Mouse (Mus musculus) monocyte, adult 5-6 weeks (primary cell): ENCODE results near the gene Foxf2. TPM values are rescaled to one million over a fixed set of nuclear protein-coding genes. Genes with fewer than 3 reads are reported as not detected.

Experiments used
- ATAC-seq: fragments of 153-309, 156-312 bp; replicated peaks from 2 replicates; pipeline ENCODE4 v1.8.0; 2017; ENCODE audit warnings: mild to moderate bottlenecking; ENCODE audit not compliant: low TSS enrichment, insufficient number of reproducible peaks, severe bottlenecking, poor library complexity, low FRiP score
- total RNA-seq: library from RNA; stranded (forward); fragments of 200-1000, 200-491, 200-594 nt; gene quantifications from 3 replicates; pipeline ENCODE4 v1.2.3, GENCODE M21; 2017

Gene Foxf2
- total RNA-seq = not detected in 3 replicates

DNA sequence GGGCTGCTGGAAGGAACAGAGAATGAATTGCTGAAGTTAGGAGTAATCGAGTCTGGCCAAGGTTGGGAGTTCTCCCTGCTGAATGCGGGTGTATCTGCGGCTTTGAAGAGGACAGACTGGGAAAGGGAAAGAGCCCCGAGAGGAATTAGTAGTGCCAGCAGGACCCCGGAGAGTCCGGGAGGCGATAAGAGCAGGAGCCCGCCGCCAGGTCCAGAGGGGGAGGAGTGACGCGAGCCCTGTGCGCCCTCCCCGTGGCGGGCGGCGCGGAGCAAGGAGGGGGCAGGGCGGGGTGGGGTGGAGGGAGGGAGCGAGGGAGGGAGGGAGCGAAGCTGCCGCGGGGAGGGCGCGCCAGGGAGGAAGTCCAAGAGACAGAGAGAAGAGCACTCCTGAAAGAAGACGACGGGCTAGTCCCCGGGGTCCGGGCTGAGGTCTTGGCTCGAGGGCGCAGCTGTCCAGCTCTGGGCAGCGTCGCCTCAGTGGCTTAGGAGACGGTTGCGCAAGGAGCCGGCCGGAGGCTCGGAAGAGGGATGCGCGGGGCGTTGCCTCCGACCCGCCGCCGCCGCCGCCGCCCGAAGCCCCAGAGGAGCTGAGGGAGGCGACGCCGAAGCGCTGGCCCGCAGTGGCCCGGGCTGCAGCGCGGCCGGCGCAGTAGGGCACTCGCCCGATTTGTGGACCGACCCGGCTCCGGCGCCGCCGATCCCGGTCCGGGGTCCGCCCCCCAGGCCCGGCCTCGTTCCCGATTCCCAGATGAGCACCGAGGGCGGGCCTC lies at the start of gene Foxf2:
TSS of gene Foxf2 (plus strand) at position 484 of the 769 bp plus-strand sequence.
- ATAC-seq = no peak

DNA sequence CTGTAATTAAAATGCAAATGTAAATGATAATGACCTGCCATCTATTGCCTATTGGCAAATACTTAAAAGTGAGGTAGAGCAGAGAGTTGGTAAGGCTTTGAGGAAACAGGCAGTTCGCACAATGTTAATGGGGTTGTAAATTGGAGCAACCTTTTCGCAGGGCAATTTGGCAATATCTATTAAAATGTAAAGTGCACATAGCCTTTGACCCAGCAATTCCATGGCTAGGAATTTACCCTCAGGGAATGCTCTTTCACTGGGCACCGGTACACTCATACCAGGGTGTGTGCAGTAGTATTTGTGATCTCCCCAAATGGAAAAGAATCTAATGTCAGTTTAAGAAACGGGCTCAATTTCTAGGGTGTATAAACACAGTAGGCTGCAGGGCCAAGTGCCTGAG lies 48.9 kb upstream of the Foxf2 start:
- ATAC-seq = no peak

DNA sequence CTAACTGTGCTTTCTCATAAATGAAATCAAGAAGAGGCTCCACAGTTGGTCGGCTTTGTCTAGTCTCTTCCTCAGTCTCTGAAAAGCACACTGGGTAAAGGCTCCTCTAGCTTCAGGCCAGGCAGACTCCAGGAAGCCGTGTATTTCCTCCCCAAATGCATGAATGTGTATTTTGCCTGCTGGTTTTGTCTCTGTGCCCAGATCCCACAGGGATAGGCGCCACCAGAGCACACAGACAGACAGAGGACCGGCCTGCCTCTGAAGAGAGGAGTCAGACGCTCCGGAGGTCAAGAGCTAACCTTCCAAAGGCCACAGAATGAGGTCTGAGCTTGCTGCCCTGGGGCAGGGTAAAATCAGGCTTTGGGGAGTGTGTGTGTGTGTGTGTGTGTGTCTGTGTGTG lies 48.0 kb upstream of the Foxf2 start:
- ATAC-seq = no peak

DNA sequence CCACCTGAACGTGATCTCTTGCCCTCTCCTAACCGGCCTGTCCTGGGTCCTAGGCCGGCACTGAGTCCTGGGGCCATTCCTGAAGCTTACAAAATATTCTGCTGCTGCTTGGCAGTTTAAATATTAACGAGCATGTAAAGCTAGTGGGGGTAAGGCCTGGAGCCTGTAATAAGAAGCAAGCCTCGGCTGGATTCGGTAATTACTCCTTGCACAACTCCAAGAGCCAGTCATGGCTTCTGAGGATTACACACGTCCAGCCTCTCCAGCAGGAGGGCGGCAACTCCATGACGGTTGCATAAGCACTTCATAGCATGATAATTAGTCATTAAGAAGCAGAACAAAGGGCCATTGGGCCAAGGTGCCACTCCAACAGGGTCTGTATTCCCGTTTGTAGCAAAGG lies 47.2 kb upstream of the Foxf2 start:
- ATAC-seq = no peak

DNA sequence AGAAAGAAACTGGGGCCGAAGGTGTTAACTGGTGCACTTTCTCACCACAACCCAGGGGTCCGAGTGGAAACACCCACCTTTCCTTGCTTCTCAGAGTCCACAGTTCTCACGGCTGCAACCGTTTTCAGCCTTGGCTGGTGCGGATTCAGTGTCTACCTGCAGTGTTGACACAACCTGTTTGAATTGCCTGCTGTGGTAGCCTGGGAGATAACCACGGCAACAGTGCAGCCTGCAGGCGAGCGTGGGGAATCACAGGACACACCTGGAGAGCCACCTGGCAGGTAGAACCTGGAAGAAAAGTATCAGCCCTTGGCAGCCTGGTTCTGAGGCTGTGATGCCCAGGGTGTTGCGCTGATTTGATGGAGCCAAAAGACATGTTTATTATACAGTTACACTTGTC lies 45.8 kb upstream of the Foxf2 start:
- no peak for ATAC-seq

DNA sequence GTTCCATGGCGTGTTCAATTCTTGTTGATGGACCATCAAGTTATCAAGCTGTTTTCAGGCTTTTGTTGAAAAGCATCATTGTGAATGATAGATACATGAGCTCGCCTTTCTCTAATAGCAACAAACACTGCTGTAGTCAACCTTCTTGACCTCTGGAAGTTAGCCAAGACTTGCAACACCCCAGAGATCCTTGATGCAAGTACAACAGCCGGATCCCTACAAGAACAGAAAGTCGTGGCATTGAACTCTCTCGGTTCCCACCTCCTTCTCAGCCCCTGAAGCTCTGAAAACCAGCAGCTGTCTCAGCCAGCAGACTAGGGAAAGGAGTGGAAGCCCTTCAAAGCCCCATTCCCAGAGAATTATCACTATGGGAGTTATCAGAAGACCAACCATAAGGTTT lies 38.3 kb upstream of the Foxf2 start:
- no peak for ATAC-seq

DNA sequence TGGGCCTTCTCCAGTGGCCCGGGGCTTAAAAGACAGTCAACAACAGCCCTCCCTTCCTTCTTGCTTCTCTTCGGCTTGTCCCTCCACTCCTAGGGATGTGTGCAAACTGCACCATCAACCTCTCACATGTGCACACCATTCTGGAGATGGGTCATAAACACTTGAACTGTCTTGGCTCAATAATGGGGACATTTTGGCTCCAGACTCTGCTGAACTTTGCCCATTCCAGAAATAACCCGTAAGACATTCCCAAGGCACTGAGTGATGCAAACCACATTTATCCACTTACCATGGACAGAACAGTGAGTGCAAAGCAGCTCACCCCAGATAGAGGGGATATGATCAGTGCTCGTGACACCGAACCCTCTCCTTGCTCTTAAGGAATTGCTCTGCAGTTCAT lies 26.0 kb upstream of the Foxf2 start:
- ATAC-seq = no peak

DNA sequence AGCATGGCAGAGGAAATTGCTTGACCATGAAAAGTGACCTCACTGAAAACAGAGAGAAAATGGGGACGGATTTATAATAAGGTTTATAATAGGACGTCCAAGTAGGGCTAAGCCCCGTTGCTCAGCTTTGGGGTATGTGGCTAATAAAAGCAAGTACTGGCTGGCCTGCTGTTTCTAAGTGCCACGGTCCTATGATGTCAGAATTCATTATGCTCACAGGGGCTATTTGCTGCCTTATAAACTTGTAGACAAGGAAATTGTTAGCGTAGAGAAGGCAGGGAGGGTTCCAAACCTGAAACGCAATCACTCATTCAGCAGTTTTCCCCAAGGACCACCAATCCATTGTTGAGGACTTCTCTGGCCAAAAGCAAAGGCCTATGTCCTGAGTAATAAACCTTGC lies 21.7 kb upstream of the Foxf2 start:
- no peak for ATAC-seq

DNA sequence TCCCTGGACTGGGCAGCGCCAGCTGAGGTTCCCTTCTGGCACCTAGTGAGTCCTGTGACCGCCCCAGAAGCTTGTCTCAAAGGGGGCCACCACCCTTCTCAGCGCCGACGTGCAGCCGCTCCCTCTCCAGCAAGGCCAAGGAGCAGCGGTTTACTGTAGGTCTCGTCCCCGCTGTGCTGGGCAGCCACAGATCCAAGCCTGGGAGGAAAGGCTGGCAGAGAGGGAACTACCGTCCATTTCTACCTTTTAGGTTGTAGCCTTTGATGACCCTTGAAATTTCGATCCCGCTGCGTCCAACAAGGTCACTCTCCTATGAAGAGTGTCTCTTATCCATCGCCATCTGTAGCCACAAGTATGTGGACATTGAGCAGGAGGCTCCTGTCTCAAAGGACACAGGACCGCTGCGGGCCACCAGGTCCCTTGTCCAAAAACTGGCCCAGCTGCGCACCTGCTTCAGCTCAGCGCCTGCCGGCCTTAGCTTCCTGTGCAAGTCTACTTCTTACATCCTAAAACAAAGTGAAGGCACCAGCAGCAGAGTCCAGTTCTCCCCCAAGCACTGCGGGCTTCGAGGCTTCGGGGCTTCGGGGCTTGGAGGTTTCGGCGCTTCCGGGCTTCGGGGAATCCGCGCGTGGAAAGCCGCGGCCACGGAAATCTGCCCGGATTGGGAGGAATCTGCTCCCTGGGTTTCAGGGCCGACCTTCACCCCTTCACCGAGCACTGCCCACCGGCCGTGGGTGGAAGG lies 10.7 kb upstream of the Foxf2 start:
- ATAC-seq = no peak

DNA sequence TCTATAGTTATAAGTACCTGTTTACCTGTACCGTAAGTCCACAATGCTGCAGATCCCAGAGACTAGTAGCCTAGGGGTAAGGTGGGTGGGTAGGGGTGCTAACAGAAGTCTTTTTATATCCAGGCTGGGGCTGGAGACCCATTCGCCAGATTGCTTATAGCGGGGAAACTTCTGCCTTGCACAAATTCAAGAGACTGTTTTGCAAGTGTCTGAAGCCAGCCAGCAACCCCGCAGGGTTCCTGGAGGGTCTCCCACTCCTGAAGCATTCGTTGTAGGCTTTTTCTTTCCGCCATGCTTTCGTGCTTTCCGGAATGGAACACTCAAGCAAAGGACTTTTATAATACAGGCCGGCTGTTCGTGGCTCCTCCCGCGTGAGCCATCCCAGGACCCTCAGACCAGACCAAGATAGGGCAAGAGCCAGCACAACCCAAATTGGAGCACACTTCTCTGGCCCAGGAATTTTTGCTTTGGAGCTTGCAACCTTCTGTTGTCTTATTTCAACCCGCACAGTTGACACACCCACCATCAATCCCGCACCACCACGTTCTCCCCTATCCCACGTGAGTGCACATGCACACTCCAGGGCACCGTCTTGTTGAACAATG lies 10.0 kb upstream of the Foxf2 start:
- ATAC-seq = no peak

DNA sequence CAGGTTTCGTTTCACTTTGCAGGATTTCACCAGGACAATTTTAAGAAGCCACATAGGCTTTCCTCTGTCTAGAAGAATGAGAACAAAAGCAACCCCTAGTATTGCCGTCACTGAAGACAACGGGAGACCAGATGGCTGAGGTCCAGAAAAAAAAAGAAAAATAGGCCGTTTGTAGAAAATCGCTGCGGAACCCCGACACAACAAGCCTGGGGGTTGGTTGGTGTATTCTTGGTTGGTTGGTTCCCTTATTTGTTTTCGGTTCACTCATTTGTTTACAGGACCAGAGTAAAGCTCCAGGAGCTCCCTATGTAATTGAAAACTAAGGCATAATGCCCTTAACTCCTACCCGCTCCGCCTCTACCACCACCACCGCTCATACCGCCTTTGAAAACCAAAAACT lies 7.6 kb upstream of the Foxf2 start:
- no peak for ATAC-seq

DNA sequence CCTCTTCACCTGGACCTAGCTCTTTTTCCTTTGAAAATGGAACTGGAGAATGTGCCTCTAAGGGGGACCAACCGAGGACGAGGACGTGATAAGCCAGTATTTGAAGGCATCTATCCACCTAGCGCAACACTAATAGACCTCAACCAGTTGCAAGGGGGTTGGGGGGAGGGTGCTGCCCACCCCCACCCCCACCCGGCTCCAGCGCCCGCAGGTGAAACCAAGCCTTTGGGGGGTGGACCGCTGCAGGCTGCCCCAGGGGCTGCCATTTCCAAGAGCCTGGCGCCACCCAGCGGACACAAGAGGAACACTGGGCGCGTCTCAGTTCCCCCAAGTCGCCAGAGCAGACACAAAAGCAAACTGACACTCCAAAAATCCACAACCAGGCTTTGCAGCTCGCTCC lies 7.2 kb upstream of the Foxf2 start:
- no peak for ATAC-seq

DNA sequence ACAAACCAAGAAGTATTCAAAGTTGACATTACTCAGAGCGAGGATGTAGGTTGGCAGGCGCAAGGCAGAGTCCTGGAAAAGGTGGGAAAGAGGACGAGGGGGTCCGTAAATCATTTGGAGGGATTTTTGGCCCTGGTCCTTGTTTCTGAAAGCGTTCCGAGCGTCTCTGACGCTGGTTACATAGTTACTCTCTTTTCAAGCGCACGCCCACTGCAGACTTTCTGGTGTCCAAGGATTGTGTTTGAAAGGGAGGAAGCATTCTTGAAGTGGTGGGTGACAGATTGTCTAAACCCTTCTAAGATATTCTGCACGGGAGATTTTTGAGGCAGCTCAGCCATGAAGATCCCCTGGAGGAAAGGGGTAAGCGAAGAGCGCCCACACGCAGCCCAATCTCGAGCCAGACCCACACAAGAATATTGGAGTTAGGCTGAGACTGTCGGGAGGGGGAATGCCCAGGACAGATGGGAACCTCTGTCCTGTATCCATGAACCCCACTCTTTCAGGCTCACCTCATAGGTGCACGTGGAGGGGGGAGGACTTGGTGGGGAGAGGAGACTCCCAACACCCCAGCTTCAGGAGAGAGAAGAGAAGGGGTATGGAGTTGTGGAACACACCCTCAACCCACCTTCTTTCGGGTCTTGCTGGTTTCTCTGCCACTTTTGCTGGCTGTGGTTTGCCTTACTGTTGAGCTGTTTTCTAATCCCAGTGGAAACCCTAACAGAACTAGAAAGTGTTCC lies 6.5 kb upstream of the Foxf2 start:
- no peak for ATAC-seq

DNA sequence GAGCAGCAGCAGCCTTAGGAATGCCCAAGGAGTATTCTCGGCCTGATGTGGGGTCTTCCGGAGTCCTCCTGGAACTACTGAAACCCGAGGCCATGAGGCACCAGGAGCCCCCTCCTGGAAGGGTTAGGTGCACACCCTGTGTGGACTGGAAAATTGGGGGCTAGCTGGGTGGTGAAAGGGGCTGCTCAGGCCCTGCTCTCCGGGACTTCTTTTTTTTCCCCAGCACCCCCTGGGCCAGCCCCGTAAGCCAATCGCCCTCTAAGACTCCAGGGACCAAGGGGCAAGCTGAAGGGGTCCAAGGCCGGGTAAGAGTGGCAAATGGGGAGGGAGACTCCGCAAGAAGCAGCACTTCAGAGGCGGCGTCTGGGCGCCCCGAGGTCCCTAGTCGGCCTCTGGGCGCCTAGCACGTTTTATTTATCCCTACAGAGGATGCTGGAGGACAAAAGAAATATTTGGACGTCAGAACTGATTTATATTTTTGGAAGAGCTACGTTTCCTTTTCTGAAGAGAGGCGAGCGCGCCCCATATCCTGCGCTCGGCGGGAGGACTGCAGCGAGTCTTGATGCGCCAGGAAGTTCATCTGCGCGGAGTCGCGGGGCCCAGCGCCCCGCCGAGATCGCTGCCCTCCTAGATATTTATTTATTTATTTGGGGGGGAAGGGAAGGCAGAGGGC lies 5.7 kb upstream of the Foxf2 start:
- no peak for ATAC-seq

DNA sequence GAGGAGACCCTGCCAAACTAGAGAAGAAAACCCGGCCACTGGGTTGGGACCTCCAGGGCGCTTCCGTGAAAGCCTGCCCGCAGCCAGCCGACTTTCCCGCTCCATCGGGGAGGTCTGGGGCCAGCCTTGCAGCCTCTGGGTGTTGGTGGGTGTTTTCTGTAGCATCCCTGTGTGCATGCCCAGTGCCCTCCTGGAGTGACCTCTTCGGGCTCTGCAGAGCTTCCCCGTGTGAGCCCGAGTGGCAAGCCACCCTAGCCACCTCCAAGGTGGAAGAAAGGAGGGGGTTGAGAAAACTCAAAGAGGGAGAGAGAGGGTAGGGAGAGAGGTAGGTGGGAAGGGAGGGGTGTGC lies 5.1 kb upstream of the Foxf2 start:
- no peak for ATAC-seq

DNA sequence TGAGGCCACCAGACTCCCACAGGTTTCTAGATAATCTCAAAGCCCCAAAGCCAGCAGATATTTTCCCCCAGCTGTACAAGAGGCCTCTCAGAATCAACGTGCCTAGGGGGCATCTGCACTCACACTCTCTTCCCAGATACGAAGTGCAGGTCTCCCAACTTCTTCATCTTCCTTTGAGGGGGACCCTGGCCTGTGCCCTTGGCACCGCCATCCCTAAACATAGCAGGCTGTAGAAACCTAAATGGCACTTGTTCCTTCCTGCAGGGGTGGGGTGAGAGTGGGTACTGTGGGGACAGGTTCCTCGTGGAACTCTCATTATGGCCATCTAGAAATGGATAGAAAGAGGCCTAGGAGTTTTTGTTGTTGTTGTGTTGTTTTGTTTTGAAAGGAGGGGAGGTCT lies 4.7 kb upstream of the Foxf2 start:
- no peak for ATAC-seq

DNA sequence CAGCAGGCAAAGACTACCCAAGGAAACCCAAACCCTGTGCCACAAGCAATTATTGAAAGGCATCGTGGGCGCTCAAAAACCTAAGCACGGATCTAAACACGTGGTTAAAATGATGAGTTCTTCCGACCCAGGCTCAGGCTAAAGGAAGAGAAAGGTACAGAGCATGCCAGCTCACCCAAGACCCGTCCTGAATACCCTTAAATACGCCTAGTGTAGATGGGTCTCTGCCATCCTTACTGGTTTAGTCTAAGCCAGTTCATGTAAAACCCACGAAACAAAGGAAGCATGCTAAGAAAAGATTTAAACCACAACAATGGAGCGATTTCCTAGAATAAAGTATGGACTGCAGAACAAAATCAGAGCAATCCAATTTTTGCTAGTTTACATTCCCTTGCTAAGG lies 3.9 kb upstream of the Foxf2 start:
- ATAC-seq = no peak

DNA sequence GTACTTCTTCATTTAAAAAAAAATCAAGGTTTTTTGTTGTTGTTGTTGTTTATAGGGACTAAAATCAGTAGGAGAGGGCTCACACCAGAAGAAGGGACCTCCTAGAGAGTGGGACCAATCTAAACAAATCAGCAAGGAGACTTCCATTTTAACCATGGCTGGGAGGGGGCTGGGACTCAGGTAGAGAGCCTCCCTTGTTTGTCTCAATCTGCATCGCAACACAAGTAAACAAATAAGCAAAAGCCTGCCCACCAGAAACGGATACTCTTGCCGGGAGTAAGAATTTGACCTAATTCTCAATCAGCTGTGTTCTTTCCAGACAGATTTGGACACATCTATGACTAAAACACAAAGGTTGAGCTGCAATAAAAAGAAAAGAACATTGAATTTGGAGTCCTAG lies 3.2 kb upstream of the Foxf2 start:
- no peak for ATAC-seq

DNA sequence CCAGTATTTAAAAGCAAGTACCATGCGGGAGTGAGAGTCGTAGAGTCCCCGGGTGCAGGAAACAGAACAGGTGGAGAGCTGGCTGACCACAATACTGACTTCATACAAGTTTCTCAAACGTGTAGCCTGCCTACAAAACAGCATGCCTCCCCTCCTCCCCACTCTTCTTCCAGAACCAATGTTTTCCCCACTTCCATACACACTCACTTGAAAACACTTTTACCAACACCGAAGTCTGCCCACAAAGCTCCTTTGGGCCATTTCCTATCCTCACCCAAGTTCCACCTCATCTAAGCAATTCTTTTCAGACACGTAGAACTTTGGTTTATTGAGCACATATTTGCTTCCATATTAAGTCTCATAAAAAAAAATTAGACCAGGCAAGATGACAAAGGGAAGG lies 2.3 kb upstream of the Foxf2 start:
- ATAC-seq = no peak
